Mouse (Mus musculus): ENCODE measurements at regions not wholly inside any gene's neighbourhood (a gene's known extent, or its start where the extent isn't known, plus 50 kb on each side); places are given as distances from the start of the nearest gene placed in this dataset.

DNA sequence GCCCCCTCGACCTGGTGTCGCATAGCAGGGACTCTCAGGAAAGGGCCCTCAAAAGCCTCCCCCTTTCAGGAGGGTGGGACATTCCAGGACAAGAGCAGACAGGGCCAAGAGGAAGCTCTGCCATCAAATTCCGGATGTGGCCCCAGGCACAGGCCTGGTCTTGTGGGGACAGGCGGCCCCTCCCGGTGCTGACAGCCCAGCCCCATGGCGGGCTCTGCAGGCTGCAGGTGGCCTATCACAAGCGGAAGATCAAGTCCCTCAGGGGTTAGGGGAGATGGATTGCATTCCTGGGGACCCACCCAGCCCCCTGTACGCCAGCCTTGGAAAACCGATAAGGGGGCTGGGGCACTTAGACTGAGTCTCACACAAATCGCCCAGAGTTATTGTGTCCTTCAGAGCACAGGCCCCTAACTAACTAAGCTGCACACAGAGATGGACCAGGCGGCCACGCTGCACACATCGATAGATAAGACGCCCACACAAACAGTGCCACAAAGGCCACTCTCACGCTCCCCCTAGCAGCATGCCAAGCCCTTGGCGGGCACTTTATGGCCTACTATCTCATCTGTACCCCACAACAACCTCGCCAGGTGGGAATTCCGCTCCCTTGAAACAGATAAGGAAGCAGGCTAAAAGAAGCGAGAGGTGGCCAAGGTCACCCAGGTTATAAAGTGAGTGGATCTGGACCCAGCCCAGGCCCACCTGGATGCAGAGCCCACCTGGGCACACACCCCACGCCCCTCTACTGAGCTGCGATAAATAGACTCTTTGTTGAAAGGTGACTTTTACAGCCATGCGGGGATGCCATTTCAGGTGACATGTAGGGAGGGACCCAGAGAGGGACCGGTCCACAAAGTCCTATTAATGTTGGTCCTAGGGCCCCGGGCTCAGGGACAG, 55.5 kb downstream of the Gm5294 start:
- DNase-seq (ENCODE audit: low spot score): no peak

DNA sequence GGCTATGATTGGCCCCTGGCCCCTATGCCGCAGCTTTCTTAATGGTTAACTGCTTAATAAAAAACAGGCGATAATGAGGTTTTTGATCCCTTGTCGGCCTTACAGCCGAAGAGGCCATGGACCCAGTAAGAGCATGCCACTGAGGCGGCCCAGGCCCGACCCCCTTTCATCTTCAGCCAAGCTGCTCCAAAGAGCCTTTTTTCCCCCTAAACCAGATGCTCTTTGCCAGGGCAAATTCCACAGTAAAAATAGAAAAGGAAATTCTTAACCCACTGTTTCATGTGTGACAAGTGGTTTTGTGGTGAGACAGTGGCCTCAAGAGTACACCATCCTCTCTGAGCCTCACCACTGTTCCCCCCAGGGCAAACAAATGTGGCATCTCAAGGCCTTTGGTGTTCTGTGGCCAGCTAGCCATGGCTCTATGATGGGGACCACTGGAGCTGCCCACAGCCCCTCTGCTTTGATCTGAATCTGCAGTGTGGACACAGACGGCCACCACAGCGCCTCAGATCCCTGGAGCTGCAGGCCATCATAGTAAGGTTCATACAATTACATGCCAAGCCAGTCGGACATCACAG, 61.9 kb downstream of the Gm5294 start:
- no peak for DNase-seq (ENCODE audit: low spot score)

DNA sequence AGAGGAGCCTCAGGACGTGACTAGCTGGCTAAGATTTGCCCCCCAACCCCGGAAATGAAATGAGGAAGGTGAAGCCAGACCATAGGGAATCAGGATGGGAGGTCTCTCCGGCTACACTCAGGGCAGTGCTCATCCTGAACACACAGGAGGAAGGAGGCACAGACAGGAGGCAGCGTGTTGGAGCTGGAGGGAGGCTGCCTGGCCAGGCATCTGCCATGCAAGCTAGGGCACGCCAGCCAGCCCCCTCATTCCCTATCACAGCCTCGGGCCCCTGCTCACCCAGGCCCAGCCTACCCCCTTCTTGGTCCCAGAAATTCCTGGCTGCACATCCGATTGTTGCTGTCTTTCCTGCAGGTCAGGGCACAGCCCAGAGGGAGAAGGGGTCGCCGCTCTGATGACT, 63.7 kb downstream of the Gm5294 start:
- no peak for DNase-seq (ENCODE audit: low spot score)

DNA sequence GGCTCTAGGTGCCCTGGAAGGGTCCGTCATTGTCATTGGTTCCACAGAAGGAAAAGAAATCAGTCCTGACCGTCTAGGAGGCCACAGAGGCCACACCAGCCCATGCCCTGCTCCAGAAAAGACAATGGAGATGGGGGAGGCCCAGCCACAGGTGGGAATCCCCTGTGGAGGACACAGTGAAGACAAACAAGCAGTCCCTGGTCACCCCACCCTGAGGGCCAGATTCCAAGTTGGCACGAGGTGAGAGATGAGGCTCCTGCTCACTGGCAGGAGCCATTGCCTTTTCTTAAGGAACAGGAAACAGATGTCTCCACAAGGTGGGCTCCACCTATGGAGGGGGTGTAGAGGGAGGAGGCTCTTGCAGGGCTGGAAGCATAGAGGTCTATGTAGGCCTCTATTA, 66.0 kb downstream of the Gm5294 start:
- no peak for DNase-seq (ENCODE audit: low spot score)

DNA sequence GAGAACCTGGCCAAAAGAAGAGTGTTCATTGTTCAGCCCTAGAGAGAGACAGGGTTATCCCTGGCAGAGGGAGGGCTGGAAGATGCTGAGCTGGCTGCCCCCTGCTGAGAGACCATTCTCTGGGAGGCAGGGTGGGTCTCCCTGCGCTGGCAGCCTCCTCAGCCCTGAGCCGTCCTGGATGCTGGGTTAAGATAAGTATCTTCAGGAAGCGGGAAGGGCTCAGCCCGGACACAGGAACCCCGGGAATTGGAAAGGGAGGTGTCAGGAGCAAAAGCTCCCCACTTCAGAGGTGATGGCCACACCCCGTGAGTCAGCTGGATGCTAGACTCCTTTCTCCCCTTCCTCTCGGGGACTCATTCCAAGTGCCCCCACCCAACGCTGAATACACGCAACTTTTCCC, 68.9 kb downstream of the Gm5294 start:
- no peak for DNase-seq (ENCODE audit: low spot score)

DNA sequence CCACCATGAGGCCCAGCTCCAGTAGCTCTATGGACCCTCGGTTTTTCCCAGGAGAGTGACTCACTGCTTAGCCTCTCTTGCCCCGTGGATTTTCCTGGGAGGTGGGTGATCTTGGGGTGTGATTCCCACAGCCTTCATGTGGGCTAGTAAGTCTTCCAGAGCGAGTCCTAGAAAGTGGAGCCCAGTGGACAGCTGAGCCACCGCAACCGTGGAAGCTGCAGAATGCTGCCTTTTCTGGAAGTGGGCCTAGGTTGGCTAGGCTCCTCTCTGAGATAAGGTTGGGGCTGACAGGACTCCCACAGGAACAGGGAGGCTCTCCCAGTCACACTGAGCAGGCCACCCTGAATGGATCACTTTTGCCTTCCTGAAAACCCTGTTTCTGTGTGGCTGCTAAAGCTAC, 69.9 kb downstream of the Gm5294 start:
- peak; percentile 58 for DNase-seq (ENCODE audit: low spot score)

DNA sequence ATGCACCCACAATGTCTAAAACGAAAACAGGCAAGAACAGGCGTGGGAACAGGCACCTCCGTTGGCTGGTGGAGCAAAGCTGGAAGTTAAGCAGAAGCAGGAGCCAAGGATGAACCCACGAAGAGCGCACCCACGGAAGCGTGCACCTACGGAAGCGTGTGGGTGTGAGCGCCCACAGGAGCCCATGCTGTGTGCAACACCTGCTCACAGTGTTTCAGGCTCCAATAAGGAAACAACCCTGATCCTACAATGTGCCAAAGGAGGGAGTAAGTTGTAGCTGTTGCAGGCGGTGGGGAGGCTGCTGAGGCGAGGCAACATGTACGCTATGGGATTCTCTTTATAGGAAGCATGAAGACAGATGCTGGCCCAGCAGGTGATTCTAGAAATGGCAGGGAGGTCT, 74.6 kb downstream of the Gm5294 start:
- no peak for DNase-seq (ENCODE audit: low spot score)

DNA sequence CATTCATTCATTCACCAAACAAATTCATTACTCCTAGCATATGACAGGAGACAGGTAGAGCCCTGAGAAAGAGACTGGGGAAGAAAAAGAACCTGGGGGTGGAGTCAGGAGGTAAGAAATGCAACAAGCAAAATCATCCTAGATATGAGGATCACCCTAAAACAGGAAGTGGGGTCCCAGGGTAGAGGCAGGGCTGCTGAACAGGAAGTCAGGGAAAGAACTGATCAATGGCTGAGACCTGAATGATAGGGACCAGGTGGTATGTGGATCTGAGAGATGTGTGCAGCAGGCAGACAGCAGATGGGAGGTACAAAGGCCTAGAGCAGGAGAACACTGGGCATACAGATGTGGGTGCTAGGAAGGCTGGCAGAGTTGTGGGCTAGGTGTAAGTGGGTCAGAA, 77.4 kb downstream of the Gm5294 start:
- no peak for DNase-seq (ENCODE audit: low spot score)

DNA sequence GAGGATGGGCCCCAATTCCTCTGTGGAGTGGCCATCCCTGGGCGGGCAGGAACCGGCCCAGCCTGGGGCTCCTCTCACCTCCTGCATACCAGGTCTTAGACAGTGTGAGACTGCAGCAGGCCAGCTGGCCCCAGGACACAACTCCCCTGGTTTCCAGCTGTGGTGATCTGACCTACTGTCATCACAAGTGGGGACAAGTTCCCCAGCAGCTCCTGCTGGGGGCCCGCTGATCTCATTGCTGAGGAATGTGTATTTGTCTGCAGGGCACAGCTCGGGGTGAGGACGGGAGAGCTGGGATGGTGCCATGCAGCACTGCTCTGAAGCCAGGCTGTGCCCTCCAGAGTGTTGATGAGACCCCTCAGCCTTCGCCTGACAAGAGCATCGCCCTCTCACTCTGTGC, 78.6 kb downstream of the Gm5294 start:
- no peak for DNase-seq (ENCODE audit: low spot score)

DNA sequence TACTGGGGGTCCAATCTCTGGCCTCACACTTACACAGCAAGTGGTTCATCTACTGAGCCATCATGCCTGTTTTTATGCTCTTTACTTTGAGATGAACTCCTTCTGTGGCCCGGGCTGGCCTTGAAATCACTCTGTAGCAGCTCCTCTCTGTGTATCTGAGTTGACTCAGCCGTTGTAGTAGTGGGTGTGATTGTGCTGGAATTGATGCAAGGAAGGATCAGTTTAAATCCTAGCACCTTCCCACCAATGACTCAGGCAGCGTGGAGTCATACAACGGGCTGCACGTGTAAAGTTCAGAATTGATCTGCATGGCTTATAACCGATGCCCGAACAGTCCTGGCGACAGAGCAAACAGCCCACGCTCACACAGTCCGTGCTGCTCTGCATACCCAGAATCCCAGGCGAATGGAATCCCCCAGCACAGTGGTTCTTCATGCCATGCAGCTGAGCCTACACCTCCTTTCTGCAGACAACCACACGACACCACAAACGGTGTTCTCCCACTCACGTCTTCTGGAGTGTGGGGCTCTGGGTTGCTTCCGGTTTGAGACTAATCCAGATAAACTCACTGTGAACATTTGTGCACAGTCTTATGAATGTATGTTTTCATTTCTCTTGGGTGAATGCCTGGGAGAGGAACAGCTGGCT, 81.2 kb downstream of the Gm5294 start:
- no peak for DNase-seq (ENCODE audit: low spot score)

DNA sequence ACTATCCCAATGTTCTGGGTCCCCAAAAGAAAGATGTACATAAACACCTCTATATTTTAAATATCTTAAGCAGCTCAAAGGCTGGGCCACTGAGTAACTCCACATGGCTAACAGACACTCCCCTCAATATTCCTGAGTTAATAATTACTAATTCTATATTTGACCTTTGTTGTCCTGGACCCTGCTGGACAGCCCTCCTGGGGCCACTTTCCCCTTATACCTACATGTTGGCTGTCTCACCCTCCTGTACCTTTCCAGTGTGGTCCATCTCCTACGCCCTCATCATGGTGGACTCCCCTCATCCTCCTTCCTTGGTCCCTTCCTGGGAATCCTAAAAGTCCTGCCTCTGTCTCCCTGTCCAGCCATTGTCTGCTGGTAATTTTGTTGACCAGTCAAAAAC, 82.4 kb downstream of the Gm5294 start:
- no peak for DNase-seq (ENCODE audit: low spot score)

DNA sequence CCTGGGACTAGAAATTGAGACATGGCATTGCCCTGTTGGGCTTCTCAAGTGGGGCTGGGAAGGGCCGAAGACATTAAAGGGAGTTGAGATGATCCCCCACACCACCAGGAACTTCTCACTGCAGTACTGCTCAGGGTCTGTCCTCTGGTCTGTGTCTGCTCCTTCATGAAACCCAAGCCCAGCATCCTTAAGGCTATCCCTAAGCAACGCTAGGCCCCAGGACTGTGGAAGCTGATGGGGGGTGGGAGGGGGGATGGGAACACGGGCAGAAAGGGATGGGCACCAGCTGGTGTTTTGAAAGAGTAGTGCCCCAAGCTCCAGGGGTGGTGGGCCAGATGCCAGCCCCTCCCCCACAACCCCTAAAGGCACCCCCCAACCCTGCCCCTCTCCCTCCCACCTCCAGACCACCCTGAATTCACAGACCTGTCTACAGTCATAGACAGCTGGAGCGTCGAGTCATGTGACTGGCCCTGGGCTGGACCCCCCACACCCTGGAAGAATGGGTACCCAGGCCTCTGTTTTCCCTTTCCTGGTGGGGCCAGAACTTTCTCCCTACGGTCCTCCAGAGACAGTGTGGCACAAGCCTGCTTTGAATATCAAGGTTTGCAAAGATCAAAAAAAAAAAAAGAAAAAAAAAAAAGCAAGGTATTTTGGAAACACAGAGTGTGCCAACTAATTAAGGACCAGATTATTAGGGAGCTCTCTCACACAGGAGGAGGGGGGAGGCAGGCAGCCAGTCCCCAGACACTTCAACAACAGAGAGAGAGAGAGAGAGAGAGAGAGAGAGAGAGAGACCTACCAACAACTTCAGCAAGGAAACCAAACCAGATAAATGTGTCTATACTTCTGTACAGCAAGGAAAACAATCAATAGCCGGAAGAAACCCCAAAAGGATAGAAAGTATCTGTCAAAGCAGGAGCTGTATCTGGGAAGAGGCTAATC, 85.1 kb downstream of the Pdgfa start:
- DNase-seq (ENCODE audit: low spot score): no peak

DNA sequence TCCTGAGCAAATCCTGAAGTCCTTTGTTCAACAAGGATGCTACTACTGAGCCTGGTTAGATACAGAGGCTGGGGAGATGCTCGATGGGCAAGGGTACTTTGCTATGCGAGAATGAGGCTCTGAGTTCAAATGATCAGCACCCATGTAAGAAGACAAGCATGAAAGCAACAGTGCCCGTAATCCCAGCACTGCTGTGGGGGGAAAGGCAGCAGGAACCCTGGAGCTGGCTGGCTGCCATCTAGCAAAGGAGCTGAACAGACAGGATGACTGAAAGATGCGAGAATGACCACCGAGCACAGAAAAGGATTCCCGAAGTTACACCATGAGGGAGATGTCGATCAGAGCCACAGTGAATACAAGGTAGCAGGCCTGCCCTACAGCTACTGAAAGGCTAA, 84.5 kb downstream of the Pdgfa start:
- no peak for DNase-seq (ENCODE audit: low spot score)

DNA sequence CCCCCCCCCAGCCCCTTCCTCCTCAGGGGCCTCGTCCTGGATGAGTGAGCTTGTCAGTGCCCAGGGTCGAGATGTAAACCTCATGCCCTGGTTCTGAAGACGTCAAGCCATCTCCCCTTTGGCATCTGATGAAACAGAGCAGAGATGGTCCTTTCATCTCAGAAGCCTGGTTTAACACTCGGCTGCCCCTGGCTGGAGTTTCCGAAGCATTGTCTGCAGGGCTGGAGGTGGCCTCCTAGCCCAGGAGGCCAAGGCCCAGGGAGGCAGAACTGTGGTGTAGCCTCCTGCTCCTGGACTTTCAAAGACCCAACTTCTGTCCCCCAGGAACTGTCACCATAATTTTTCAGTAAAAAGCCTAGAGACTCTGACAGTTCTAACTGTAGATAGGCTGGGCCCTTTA, 82.1 kb downstream of the Pdgfa start:
- DNase-seq (ENCODE audit: low spot score): no peak

DNA sequence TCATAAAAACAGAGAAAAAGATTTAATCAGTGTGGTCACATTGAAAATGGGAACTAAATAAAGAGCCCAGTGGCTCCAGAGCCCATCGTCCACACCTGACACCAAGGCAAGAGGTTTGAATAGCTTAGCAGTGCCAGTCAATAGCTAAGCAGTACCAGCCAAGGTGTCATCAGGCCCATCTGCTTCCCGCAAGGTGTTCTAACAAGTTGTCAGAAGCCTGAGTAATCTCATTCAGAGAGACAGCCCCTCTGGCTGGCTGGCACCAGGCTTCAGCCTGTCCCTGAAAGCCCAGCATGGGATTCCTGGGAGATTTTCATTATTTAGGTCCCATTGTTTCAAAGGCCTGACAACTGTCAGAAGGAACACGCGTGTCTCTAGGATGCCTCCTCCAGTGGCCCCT, 81.7 kb downstream of the Pdgfa start:
- no peak for DNase-seq (ENCODE audit: low spot score)

DNA sequence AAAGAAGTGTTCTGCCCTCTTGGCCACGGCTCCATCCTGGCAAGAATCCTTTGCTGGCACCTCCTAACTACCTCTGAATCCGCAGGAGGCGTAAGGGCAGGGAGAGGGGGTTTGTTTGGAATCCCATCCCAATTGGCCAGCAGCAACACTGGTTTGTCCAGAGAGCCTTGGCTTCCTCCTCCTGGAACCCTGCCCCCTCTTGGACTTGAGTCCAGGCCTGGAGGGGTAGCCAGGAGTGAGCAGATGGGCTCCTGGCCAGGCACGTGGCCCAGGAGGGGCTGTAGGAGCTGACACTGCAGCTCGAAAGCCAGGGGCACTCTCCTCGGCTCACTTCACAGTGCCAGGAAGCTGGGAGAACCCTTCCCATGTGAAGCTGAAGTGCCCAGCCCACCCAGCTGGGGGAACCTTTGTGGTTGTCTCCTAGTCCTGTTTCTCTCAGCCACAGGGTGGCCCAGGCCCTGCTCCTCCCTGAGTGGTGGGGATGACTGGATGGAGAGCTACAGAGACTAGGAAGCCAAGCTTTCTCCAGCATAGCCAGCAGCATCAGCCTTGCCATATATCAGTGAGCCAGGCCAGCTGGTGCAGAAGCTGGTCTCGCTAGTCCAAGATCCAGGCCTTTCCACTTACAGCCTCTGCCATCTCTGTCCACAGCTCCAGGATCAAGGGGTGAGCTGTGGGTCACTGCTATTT, 76.9 kb downstream of the Pdgfa start:
- DNase-seq (ENCODE audit: low spot score): peak; percentile 71

DNA sequence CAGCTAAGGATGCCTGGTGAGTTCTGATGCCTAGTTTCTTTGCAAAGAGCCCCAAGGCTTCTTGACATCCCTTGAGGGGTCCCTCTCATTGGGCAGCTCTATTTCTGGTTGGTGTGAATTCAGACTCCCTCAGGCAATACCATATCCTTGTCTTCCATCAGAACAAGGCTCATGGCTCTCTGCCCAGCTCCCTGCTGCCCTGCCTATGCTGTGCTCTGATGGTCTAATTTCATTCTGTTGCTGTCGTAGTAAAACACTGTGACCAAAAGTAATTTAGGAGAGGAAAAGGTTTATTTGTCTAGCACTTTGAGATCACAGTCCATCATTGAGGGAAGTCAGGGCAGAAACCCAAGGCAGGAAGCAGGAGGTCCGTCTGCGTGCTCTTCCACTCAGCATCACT, 75.1 kb downstream of the Pdgfa start:
- DNase-seq (ENCODE audit: low spot score): no peak

Data from testis, postnatal 14 days (tissue).